Mouse (Mus musculus): ENCODE data around the gene Igfbp2.

DNA sequence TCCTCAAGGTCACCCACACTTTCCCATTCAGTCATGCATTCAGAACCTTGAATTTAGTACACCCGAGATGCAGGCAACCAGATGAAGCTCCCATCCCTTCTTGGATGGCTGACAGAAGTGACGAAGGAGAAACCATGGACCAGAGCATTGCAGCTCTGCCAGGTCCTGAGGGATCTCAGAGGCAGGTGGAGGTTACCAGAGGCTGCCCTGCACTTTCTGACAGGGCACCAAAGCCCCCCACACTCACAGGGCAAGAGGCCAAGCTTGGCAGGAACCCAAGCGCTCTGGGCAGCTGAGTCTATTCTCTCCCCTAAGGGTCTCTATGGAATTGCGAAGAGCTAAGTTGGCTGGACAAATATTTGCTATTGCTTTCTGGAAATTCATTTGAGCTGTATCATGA is 20.3 kb upstream of the Igfbp2 start:
- TF ChIP-seq POLR2A (IDR thresholded peaks at IDR 0.05; ENCODE audit: borderline replicate concordance, extremely low read depth, low read depth, low read length) (no peak), CTCF (IDR thresholded peaks at IDR 0.05; ENCODE audit: insufficient read depth, low read length) (no peak)

All from lung, adult 2 months (tissue).